Mouse (Mus musculus) heart, adult 18-20 months (tissue): ENCODE results near the gene Atp13a4. TPM values are rescaled to one million over a fixed set of nuclear protein-coding genes. Genes with fewer than 3 reads are reported as not detected.
A peak's percentile ranks its signal among the peaks of the same experiment; 100 is the strongest.

Source experiments
- DNase-seq, 2 experiments: peaks; one replicate each; pipeline ENCODE4 v3.0.0; 2021 to 2022; ENCODE audit warnings: mixed read lengths in 1 of 2
- total RNA-seq, 2 experiments: library from RNA; stranded (reverse); gene quantifications; 2 replicates each; pipeline ENCODE4 v1.2.3; 2021

The Atp13a4 gene
- total RNA-seq, 2 experiments from 2014 or later: not detected

- DNase-seq: no peak
These were observed 64.3 kb downstream of the Atp13a4 start for GRCm38 (mm10) chr16:29480396-29480795.

GRCm38 (mm10) chr16:29463798-29464197 lies 80.9 kb downstream of the Atp13a4 start:
- DNase-seq: no peak

GRCm38 (mm10) chr16:29459331-29459730 lies 85.3 kb downstream of the Atp13a4 start:
- DNase-seq: no peak

GRCm38 (mm10) chr16:29456851-29457250 lies 87.8 kb downstream of the Atp13a4 start:
- no peak for DNase-seq

GRCm38 (mm10) chr16:29453282-29453681 lies 91.4 kb downstream of the Atp13a4 start:
- DNase-seq: no peak

- DNase-seq: peak in 1 of 2 experiments; percentile 9
These were observed 93.0 kb downstream of the Atp13a4 start for GRCm38 (mm10) chr16:29451706-29452105.

GRCm38 (mm10) chr16:29442126-29442525 lies 102.5 kb downstream of the Atp13a4 start:
- DNase-seq: peak; percentile 7 to 27

- DNase-seq: no peak
These were observed 103.2 kb downstream of the Atp13a4 start for GRCm38 (mm10) chr16:29441405-29441985.

- DNase-seq: no peak
These were observed 106.6 kb downstream of the Atp13a4 start for GRCm38 (mm10) chr16:29438045-29438444.

- peak in 1 of 2 experiments; percentile 20 for DNase-seq
These were observed 108.9 kb downstream of the Atp13a4 start for GRCm38 (mm10) chr16:29435746-29436145.

- peak; percentile 4 to 28 for DNase-seq
These were observed 110.0 kb downstream of the Atp13a4 start for GRCm38 (mm10) chr16:29434712-29435111.

- DNase-seq: no peak
These were observed 129.8 kb downstream of the Atp13a4 start for GRCm38 (mm10) chr16:29414822-29415221.

- no peak for DNase-seq
These were observed 137.3 kb downstream of the Atp13a4 start for GRCm38 (mm10) chr16:29407319-29407718.

- no peak for DNase-seq
These were observed 145.6 kb downstream of the Atp13a4 start for GRCm38 (mm10) chr16:29399079-29399478.

- no peak for DNase-seq
These were observed 159.9 kb downstream of the Atp13a4 start for GRCm38 (mm10) chr16:29384781-29385180.

GRCm38 (mm10) chr16:29378458-29378857 lies 166.2 kb downstream of the Atp13a4 start, which contains the start of gene Atp13a5:
Gene Atp13a5, minus strand, starts transcription at chr16:29378732.
- DNase-seq: no peak

GRCm38 (mm10) chr16:29374636-29375035 lies 170.0 kb downstream of the Atp13a4 start:
- no peak for DNase-seq

Other genes with a start within 250 kb of the Atp13a4 start
- under 1 TPM in 1 of 2 experiments, not detected in 1; 0.08 TPM for gene Atp13a5, start 166.1 kb downstream of the Atp13a4 start, total RNA-seq
- gene Opa1, start 34.5 kb upstream of the Atp13a4 start, total RNA-seq: 100 to 1,000 TPM; 169 to 173 TPM